Mouse (Mus musculus) right cerebral cortex, postnatal 14 days (tissue): Measurements from ENCODE around the gene Noto.

Experiments used
- DNase-seq: peaks from one replicate; pipeline ENCODE4 v3.0.0; 2022

The Noto gene

GRCm38 (mm10) chr6:85478416-85478815 is 54.7 kb downstream of the Noto start:
- no peak for DNase-seq
